Mouse (Mus musculus) activated CD4-positive, CD25-positive, alpha-beta regulatory T cell, adult 4 months (primary cell): ENCODE measurements around the gene Vmn1r29. TPM values are rescaled to one million over a fixed set of nuclear protein-coding genes. Genes with fewer than 3 reads are reported as not detected.
"Not testable (repeated sequence)": the region's sequence is repeated elsewhere in the genome, so short reads cannot be mapped to it uniquely, and the experiment has no call there.

Experiments
- ATAC-seq: one replicate; pipeline ENCODE4 v1.8.0; 2017
- polyA plus RNA-seq, 2 experiments: library from polyadenylated mRNA; unstranded; fragments of 100-300 nt; shearing (Covaris generic); gene quantifications; one replicate each; pipeline ENCODE4 v1.2.1; 2017

The Vmn1r29 gene
- not detected for polyA plus RNA-seq

DNA sequence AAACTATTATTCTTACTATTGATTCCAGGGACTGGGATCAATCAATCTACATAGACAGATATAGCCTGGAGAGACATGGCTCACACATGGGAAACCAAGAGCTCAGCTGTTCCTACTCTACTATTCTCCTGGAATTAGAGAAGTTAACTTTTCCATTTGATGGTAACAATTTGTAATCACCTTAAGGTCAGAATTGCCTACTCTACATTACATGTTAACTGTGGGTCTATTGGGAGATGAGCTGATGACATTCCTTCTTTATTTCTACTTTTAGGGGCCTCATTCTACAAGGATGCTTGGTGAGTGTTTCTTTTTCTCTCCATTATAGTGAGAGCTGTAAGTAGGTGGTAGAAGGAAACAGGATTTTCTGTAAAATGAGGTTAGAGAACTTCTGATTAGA, at the start of gene Vmn1r29:
TSS of gene Vmn1r29 (plus strand) at position 301 of the 400 bp plus-strand sequence.
- no peak for ATAC-seq

DNA sequence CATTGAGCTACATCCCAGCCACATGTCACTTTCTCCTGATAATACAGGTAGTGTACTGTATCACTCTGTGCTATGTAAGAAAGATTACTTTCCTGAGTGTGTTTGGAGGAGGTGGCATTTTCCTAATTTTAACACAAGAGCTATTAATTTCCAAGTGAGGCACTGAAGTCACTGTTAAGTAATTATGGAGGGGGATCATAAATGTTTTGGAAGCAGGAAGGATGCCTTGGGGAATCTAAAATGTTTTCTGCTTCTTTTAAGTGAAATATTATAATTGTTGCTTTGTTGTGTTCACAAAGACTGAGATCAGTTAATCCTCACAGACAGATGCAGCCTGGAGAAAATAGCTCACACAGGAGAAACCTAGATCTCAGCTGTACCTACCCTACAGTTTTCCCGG, 39.6 kb upstream of the Vmn1r29 start, which contains the start of gene Vmn1r28:
TSS of gene Vmn1r28 (plus strand) at position 301 of the 400 bp plus-strand sequence.
- no peak for ATAC-seq

DNA sequence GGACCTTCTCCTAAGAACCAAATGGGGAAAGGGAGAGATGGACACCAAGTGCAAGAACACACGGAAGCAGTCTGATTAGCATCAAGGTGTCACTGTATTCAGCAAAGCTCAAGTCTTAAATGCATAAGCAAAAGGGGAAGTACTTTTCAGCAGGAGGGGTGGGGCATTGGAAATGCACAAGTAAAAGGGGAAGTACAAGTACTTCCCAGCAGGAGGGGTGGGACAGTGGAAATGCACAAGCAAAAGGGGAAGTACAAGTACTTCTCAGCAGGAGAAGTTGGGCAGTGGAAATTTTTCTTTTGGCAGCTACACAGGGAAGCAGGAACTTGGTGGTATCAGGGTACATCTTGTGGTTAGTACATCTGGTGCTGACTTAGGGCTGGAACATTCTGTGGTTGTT, 21.7 kb upstream of the Vmn1r29 start:
- not testable (repeated sequence) for ATAC-seq

DNA sequence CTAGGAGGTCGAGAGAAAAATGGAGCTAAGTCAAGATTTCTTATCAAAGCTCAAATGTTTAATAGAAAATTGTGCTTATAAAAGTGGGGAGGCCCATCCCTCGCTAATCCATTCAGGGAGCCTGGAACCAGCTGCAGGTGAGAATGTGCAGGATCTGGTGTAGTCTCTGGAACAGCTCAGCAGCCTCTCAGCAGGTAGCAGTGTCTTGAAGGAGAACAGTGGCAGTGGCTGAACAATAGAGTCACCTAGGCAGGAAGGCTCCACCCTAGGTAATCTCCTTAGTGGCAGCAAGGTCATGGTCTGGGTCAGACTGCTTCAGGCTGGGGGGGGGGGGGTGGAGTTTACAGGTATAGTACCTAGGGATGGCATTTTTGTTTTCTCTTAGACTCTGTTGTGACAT, 9.1 kb upstream of the Vmn1r29 start:
- no peak for ATAC-seq

DNA sequence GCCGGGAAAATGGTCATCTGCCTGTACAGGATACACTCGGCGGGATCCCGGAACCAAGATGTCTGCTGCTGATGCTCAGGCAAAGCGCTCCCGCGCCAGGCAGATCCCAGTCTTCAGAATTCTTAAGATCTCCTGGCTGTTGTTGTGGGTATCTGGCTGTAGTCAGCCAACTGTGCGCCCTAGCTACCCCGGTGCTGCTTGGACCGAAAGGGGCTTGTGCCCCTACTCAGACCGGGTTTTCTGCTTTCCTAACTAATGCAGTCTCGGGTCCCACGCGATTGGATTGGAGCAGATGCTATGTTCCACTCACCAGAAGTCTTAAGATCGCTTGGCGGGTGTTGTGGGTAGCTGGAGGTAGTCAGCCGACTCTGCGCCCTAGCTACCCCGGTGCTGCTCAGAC, 2.8 kb upstream of the Vmn1r29 start:
- not testable (repeated sequence) for ATAC-seq

DNA sequence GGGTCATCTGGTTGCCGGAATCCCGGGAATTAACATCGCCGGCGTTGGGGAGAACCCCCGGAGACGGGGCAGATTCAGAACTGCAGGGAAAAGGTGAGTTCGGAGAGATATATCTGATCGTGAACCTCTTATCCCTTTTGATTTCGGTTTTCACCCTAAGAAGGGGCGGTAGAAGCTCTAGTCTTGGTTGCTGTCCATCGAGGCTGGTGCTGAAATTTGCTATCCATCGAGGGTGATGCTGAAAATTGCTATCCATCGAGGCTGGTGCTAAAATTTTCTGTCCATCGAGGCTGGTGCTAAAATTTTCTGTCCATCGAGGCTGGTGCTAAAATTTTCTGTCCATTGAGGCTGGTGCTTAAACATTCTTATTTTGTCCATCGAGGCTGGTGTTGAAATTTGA, 29.3 kb downstream of the Vmn1r29 start:
- ATAC-seq, result not testable (repeated sequence)

Other genes with a start within 250 kb of the Vmn1r29 start
- gene Vmn1r27, start 82.7 kb upstream of the Vmn1r29 start, polyA plus RNA-seq, result not detected
- gene Vmn1r28, start 39.5 kb upstream of the Vmn1r29 start, polyA plus RNA-seq, result not detected
- gene Vmn1r30, start 141.8 kb downstream of the Vmn1r29 start, polyA plus RNA-seq, result not detected
- gene Vmn1r31, start 173.8 kb downstream of the Vmn1r29 start, polyA plus RNA-seq, result not detected